Mouse (Mus musculus) megakaryocyte, embryonic 14.5 days (primary cell): ENCODE results near the gene C130074G19Rik.

Experiments used
- FLI1 ChIP-seq: IDR thresholded peaks from 2 replicates; pipeline ENCODE4 v1.6.1; 2012; ENCODE audit warnings: low read length, inconsistent platforms, mixed read lengths
- GATA1 ChIP-seq: IDR thresholded peaks from 3 replicates; pipeline ENCODE4 v1.6.1; 2012; ENCODE audit warnings: mixed read lengths, low read length, inconsistent platforms, borderline replicate concordance

- TF ChIP-seq GATA1: no peak
- TF ChIP-seq FLI1: no peak
Measured at GRCm38 (mm10) chr1:184871506-184871905, 11.5 kb downstream of the C130074G19Rik start.
